Comparison of ENCODE assay signal across 9 mouse cellular contexts in the genomic region with DNA sequence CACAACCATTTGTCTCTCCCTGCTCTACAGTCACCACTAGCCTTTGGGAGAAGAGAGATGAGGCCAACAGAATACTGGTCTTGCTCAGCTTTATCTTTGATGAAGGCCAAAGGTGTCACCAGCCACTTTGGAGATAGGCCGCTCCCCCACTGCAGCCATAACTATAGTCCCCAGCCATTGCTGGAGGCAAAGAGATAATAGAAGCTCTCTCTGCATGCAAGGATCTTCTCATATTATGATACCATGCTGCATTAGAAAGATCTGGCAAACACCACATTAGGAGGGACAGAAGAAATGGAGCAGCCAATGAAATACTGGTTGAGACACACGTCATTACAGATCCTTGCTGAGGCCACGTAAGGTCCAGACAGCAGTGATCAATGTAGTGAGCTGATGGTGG. TPM values are rescaled to one million over a fixed set of nuclear protein-coding genes. Genes with fewer than 3 reads are reported as not detected.
DNase-seq lines count a peak whose midpoint lies in the region; ATAC-seq lines count a peak whose summit lies in the region.
"Had no signal": no experiment of that assay in that cellular context is flagged by ENCODE, and none has a peak within 500 bp of the region (broad histone marks: within the 10 kb centered on the region; RNA-seq: fewer than 3 reads in every experiment).

No protein-coding gene starts in this region.

- no peak for ATAC-seq in heart, embryonic 11.5 days (replicated peaks; ENCODE audit: insufficient number of reproducible peaks, low FRiP score, low TSS enrichment)
- no peak for ATAC-seq in neural tube, embryonic 11.5 days (ENCODE audit: insufficient read depth, low FRiP score, low TSS enrichment)
- ATAC-seq in intestine, embryonic 15.5 days, result no peak
- no peak for ATAC-seq in neural tube, embryonic 12.5 days (ENCODE audit: low FRiP score, low read depth)
- ATAC-seq: lung, postnatal 0 days had no signal

- 66% methylated on average over 3 of the region's 3 CpGs for WGBS in heart, embryonic 11.5 days (ENCODE audit: insufficient replicate concordance)
- WGBS in neural tube, embryonic 11.5 days, result 83% methylated on average over 3 of the region's 3 CpGs
- 89% methylated on average over 3 of the region's 3 CpGs for WGBS in intestine, embryonic 15.5 days
- 83% methylated on average over 3 of the region's 3 CpGs for WGBS in neural tube, embryonic 12.5 days

- no peaks in the 10 kb centered on the region for H3K9me3 ChIP-seq in heart, embryonic 11.5 days (replicated peaks; ENCODE audit: control insufficient read depth, low read length)
- H3K9me3 ChIP-seq in neural tube, embryonic 11.5 days (ENCODE audit: control insufficient read depth, low read length), result no peaks in the 10 kb centered on the region
- H3K9me3 ChIP-seq in intestine, embryonic 15.5 days, result no peaks in the 10 kb centered on the region
- no peaks in the 10 kb centered on the region for H3K9me3 ChIP-seq in neural tube, embryonic 12.5 days

- no peaks in the 10 kb centered on the region for H3K27me3 ChIP-seq in heart, embryonic 11.5 days (ENCODE audit: control insufficient read depth, insufficient read depth, low read length)
- H3K27me3 ChIP-seq in neural tube, embryonic 11.5 days (ENCODE audit: control insufficient read depth, insufficient read depth, low read length), result no peaks in the 10 kb centered on the region
- no peaks in the 10 kb centered on the region for H3K27me3 ChIP-seq in intestine, embryonic 15.5 days (replicated peaks)
- no peaks in the 10 kb centered on the region for H3K27me3 ChIP-seq in neural tube, embryonic 12.5 days (replicated peaks)

- DNase-seq in heart, postnatal 36 days, result no peak
- no peak for DNase-seq in neural tube, embryonic 11.5 days (ENCODE audit: low spot score)
- DNase-seq in neural tube, embryonic 10.5 days (ENCODE audit: extremely low spot score, low spot score), result no peak
- DNase-seq in layer of hippocampus, postnatal 25 days (ENCODE audit: extremely low spot score in 1 of 2, low spot score in 1 of 2), result no peak
- no peak for DNase-seq in cerebellum, adult 11 months

- no peak overlapping the region for H3K9ac ChIP-seq in heart, embryonic 11.5 days (ENCODE audit: low read depth, low read length)
- H3K9ac ChIP-seq in neural tube, embryonic 11.5 days (ENCODE audit: low read length), result no peak overlapping the region
- no peak overlapping the region for H3K9ac ChIP-seq in intestine, embryonic 15.5 days
- no peak overlapping the region for H3K9ac ChIP-seq in neural tube, embryonic 12.5 days

- H3K4me2 ChIP-seq in heart, embryonic 11.5 days, result peak overlapping the region; percentile 97
- peak overlapping the region; percentile 90; the same call in 1 of the 2 replicates for H3K4me2 ChIP-seq in neural tube, embryonic 11.5 days (ENCODE audit: low read depth)
- H3K4me2 ChIP-seq in intestine, embryonic 15.5 days (replicated peaks), result peak overlapping the region; percentile 95
- H3K4me2 ChIP-seq in neural tube, embryonic 12.5 days (replicated peaks), result peak overlapping the region; percentile 96

- peaks cover 12% of the 10 kb centered on the region for H3K36me3 ChIP-seq in heart, embryonic 11.5 days (ENCODE audit: control insufficient read depth, insufficient read depth, low read length)
- H3K36me3 ChIP-seq in neural tube, embryonic 11.5 days (ENCODE audit: control insufficient read depth, insufficient read depth, low read length), result peaks cover 7% of the 10 kb centered on the region
- peaks cover 14% of the 10 kb centered on the region for H3K36me3 ChIP-seq in intestine, embryonic 15.5 days
- H3K36me3 ChIP-seq in neural tube, embryonic 12.5 days, result peaks cover 21% of the 10 kb centered on the region

- intact Hi-C loops in heart, postnatal 36 days (cut with DNase I), result no loop called here

- 0 out of 2 replicates have a peak overlapping the region, but pooled peaks have one; percentile 93 for H3K4me3 ChIP-seq in heart, embryonic 11.5 days (ENCODE audit: low read depth, low read length)
- H3K4me3 ChIP-seq in neural tube, embryonic 11.5 days (ENCODE audit: low read depth, low read length), result no peak overlapping the region
- H3K4me3 ChIP-seq in intestine, embryonic 15.5 days (replicated peaks), result no peak overlapping the region
- no peak overlapping the region for H3K4me3 ChIP-seq in neural tube, embryonic 12.5 days

- H3K4me1 ChIP-seq in heart, embryonic 11.5 days (ENCODE audit: control insufficient read depth, insufficient read depth, low read length), result peaks cover 13% of the 10 kb centered on the region
- H3K4me1 ChIP-seq in neural tube, embryonic 11.5 days (ENCODE audit: control insufficient read depth, insufficient read depth, low read length), result peaks cover 4% of the 10 kb centered on the region
- H3K4me1 ChIP-seq in intestine, embryonic 15.5 days (replicated peaks), result peaks cover 18% of the 10 kb centered on the region
- peaks cover 19% of the 10 kb centered on the region for H3K4me1 ChIP-seq in neural tube, embryonic 12.5 days

- H3K27ac ChIP-seq in heart, embryonic 11.5 days (ENCODE audit: low read depth, low read length), result 0 out of 2 replicates have a peak overlapping the region, but pooled peaks have one; percentile 24
- H3K27ac ChIP-seq in neural tube, embryonic 11.5 days (ENCODE audit: low read depth, low read length), result no peak overlapping the region
- H3K27ac ChIP-seq in intestine, embryonic 15.5 days, result no peak overlapping the region
- H3K27ac ChIP-seq in neural tube, embryonic 12.5 days, result no peak overlapping the region

RNA-seq across cellular contexts. Expression of gene Ccne1, which starts 2.0 kb away (rescaled TPM):
- 54.3 and 55.4 TPM in 2 replicates for polyA plus RNA-seq in heart, embryonic 11.5 days (2014; fragmentation: Nextera tagmentation; extraction: Ambion mirVana)
- total RNA-seq in heart, postnatal 36 days (2021), result 1 to 10 TPM in 1 of 2 experiments, under 1 TPM in 1; 0.70 to 1.5 TPM
- 83.9 and 84.0 TPM in 2 replicates for polyA plus RNA-seq in neural tube, embryonic 11.5 days (2014; fragmentation: Nextera tagmentation; extraction: Ambion mirVana)
- 57.2 and 59.4 TPM in 2 replicates for polyA plus RNA-seq in intestine, embryonic 15.5 days (2015; fragmentation: Nextera tagmentation; extraction: Ambion mirVana)
- 40.9 and 41.2 TPM in 2 replicates for polyA plus RNA-seq in neural tube, embryonic 12.5 days (2016; fragmentation: Nextera tagmentation; extraction: Ambion mirVana)
- total RNA-seq in layer of hippocampus, postnatal 25 days (2021), result 10 to 100 TPM; 13.1 to 13.4 TPM
